Mouse (Mus musculus): Measurements from ENCODE around the gene Pde11a.

The Pde11a gene

GRCm38 (mm10) chr2:76052897-76053505, 285.6 kb downstream of the Pde11a start:
- H3K27me3 ChIP-seq (ENCODE audit: control insufficient read depth, insufficient read depth, low read length, poor library complexity, severe bottlenecking), result no peaks in the 10 kb centered on the region
- H3K36me3 ChIP-seq (ENCODE audit: control insufficient read depth, insufficient read depth, low read length, poor library complexity, severe bottlenecking), result no peaks in the 10 kb centered on the region
- DNase-seq (ENCODE audit: low read depth, low spot score), result no peak

GRCm38 (mm10) chr2:76051385-76051784, 287.2 kb downstream of the Pde11a start:
- no peaks in the 10 kb centered on the region for H3K36me3 ChIP-seq (ENCODE audit: control insufficient read depth, insufficient read depth, low read length, poor library complexity, severe bottlenecking)
- DNase-seq (ENCODE audit: low read depth, low spot score), result no peak
- no peaks in the 10 kb centered on the region for H3K27me3 ChIP-seq (ENCODE audit: control insufficient read depth, insufficient read depth, low read length, poor library complexity, severe bottlenecking)

DNA sequence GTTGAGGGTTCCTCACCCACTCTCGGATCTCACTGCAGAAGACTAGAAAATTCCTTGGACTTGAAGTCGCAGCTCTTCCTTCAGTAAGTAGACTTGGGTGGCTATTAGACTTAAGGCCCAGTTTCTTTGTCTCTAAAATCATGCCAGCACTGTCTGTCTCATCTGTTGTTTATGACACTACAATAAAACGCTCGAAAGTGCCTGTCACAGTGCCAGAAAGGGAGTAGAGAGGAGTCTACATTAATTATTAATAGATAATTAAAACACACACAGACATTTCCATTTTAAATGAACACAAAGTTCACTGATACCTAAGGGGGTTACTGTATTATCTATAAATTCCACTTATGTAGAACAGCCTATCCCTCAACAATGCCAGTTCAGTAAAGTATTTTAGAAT, 287.7 kb downstream of the Pde11a start:
- no peak for DNase-seq (ENCODE audit: low read depth, low spot score)
- no peaks in the 10 kb centered on the region for H3K36me3 ChIP-seq (ENCODE audit: control insufficient read depth, insufficient read depth, low read length, poor library complexity, severe bottlenecking)

DNA sequence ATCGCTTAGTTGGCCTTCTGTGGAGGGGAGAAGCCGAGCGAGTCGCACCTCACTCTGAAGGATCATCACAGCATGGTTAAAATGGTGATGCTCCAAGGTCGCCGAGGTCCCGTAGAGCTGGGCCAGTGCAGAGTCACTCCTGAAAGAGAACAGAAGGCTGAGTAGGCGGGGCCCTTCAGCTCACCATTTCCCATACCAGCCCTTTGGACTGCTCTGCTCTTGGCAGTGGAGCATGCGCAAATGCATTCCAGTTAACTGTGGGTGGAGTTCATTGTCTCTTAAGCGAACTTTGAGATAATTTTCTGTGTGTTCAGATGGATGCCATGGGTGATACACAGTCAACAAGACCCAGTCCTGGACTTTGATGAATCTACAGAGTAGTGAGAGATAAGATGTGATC, 288.5 kb downstream of the Pde11a start:
- no peak for DNase-seq (ENCODE audit: low read depth, low spot score)
- H3K36me3 ChIP-seq (ENCODE audit: control insufficient read depth, insufficient read depth, low read length, poor library complexity, severe bottlenecking), result no peaks in the 10 kb centered on the region
- H3K27me3 ChIP-seq (ENCODE audit: control insufficient read depth, insufficient read depth, low read length, poor library complexity, severe bottlenecking), result no peaks in the 10 kb centered on the region

More for the DNA sequence above, 287.7 kb downstream of the Pde11a start:
- H3K27me3 ChIP-seq (ENCODE audit: control insufficient read depth, insufficient read depth, low read length, poor library complexity, severe bottlenecking), result no peaks in the 10 kb centered on the region

- no peak for DNase-seq (ENCODE audit: low read depth, low spot score)
- H3K27me3 ChIP-seq (ENCODE audit: control insufficient read depth, insufficient read depth, low read length, poor library complexity, severe bottlenecking), result no peaks in the 10 kb centered on the region
These were observed 289.0 kb downstream of the Pde11a start for GRCm38 (mm10) chr2:76049529-76049928.

GRCm38 (mm10) chr2:76047740-76048139, 290.8 kb downstream of the Pde11a start:
- Histone ChIP-seq H3K36me3 (ENCODE audit: control insufficient read depth, insufficient read depth, low read length, poor library complexity, severe bottlenecking) (no peaks in the 10 kb centered on the region), H3K27me3 (ENCODE audit: control insufficient read depth, insufficient read depth, low read length, poor library complexity, severe bottlenecking) (no peaks in the 10 kb centered on the region)
- no peak for DNase-seq (ENCODE audit: low read depth, low spot score)

More at GRCm38 (mm10) chr2:76049529-76049928, 289.0 kb downstream of the Pde11a start:
- H3K36me3 ChIP-seq (ENCODE audit: control insufficient read depth, insufficient read depth, low read length, poor library complexity, severe bottlenecking), result no peaks in the 10 kb centered on the region

GRCm38 (mm10) chr2:76042210-76042609, 296.4 kb downstream of the Pde11a start:
- DNase-seq (ENCODE audit: low read depth, low spot score), result no peak
- no peaks in the 10 kb centered on the region for H3K27me3 ChIP-seq (ENCODE audit: control insufficient read depth, insufficient read depth, low read length, poor library complexity, severe bottlenecking)
- H3K36me3 ChIP-seq (ENCODE audit: control insufficient read depth, insufficient read depth, low read length, poor library complexity, severe bottlenecking), result no peaks in the 10 kb centered on the region

DNA sequence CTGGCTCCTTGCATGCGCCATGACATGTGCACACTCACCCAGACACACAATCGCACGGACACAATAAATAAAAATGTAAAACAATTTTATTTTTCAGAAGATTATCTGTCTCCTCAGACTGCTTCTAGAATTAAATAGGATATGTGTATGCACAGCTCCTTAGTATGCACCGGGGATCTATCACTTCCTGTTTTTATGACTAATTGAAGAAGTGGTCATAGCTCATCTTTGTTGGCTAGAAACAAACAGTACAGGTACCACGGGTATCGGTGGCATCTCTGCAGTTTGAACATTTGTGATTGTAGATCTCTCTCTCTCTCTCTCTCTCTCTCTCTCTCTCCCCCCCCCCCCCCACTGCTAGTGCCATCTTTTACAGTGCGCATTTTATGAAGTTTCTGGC, 298.5 kb downstream of the Pde11a start:
- no peaks in the 10 kb centered on the region for H3K27me3 ChIP-seq (ENCODE audit: control insufficient read depth, insufficient read depth, low read length, poor library complexity, severe bottlenecking)
- DNase-seq (ENCODE audit: low read depth, low spot score), result peak; percentile 3
- no peaks in the 10 kb centered on the region for H3K36me3 ChIP-seq (ENCODE audit: control insufficient read depth, insufficient read depth, low read length, poor library complexity, severe bottlenecking)

DNA sequence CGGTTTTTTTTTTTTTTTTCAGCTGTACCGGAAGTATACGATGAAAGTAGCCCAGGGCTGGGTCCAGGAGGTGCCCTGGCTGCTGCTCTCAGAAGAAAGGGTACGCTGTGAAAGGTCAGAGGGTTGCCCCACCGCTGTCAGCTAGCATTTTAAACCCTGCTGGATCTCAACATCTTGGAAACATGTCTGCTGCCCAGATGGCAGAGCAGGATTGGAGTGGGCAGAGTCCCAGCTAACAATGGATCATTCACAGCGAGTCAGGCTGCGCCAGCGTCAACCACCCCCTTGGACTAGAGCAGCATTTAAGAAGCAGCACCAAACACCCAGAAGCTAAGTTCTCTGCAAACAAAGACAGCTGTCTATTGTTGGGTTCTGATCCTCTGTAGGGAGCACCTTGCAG, 308.5 kb downstream of the Pde11a start:
- no peaks in the 10 kb centered on the region for H3K36me3 ChIP-seq (ENCODE audit: control insufficient read depth, insufficient read depth, low read length, poor library complexity, severe bottlenecking)
- DNase-seq (ENCODE audit: low read depth, low spot score), result no peak
- H3K27me3 ChIP-seq (ENCODE audit: control insufficient read depth, insufficient read depth, low read length, poor library complexity, severe bottlenecking), result no peaks in the 10 kb centered on the region; the same call in 1 of the 2 replicates

DNA sequence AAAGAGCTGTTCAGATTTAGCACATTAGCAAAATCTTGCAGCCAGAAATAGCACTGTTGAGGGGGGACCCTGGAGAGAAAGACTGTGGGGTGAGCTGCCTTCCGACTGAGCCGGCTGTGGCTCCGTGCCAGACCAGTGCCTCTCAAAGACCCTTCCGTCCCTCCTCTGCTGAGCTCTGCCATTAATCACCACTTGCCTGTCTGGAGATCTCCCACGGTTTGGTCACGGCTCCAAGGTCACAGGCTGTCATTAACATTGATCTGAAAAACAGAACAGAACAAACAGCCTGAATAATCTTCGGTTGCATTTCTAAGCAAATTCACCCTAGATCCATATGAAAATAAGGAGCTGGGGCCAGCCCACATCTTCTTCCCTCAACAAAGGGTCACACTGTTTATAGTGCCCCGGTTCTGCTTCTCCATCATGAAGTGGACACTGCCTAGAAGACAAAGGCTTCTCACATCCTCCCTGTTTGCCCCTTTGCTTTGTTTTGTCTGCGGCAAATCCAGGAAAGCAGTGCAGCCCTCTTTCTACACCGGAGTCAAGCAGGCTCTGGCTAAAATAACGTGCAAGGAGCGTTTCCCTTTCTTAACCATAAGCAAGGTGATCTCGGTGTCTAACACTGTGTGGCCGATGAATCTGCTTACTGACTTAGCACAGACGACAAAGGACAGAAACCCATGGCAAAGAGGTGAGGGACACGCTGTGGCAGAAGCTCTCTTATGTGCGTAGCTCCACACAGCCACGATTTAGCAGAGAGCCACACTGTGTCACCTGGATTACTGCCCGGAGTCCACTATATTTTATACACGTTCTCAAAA, 309.3 kb downstream of the Pde11a start:
- Histone ChIP-seq H3K27me3 (ENCODE audit: control insufficient read depth, insufficient read depth, low read length, poor library complexity, severe bottlenecking) (no peaks in the 10 kb centered on the region; the same call in 1 of the 2 replicates), H3K36me3 (ENCODE audit: control insufficient read depth, insufficient read depth, low read length, poor library complexity, severe bottlenecking) (no peaks in the 10 kb centered on the region)
- DNase-seq (ENCODE audit: low read depth, low spot score), result no peak

DNA sequence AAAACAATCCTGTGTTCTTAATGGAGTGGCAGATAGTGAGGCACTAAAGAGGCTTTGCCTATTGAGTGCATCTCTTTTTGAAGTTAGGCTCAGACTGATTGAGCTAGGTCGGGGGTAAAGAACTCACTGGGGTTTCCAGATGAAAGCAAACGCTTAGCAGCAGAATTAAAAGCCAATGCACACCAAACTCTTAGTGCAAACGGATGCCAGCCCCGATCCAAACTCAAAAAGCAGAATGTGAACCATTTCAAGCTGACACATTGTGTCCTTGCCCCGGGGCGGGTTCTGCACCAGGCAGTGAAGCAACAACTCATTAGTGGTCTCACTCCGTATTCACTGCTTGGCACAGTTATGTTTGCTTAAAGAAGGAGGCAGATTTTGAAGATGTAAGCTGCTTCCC, 321.7 kb downstream of the Pde11a start:
- H3K27me3 ChIP-seq (ENCODE audit: control insufficient read depth, insufficient read depth, low read length, poor library complexity, severe bottlenecking), result no peaks in the 10 kb centered on the region
- DNase-seq (ENCODE audit: low read depth, low spot score), result no peak
- no peaks in the 10 kb centered on the region for H3K36me3 ChIP-seq (ENCODE audit: control insufficient read depth, insufficient read depth, low read length, poor library complexity, severe bottlenecking)

DNA sequence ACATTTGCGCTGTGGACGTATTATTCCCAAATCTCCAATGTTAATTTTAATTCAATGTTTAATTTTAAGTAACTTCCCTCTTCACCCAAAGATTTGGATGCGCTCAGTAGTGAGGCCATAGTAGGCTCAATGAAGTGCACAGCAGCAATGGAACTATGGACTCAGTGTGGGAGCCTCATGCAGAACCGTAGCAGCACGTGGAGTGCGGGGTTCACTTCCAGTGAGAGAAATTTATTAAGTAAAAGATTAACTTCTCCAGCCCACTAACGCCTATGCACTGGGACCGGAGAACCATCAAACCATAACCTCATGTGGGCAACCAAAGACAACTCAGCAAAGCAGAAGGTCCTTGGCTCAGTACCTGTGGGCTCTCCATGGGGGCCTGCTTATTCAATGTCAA, 322.4 kb downstream of the Pde11a start:
- no peaks in the 10 kb centered on the region for H3K27me3 ChIP-seq (ENCODE audit: control insufficient read depth, insufficient read depth, low read length, poor library complexity, severe bottlenecking)
- H3K36me3 ChIP-seq (ENCODE audit: control insufficient read depth, insufficient read depth, low read length, poor library complexity, severe bottlenecking), result no peaks in the 10 kb centered on the region
- no peak for DNase-seq (ENCODE audit: low read depth, low spot score)

DNA sequence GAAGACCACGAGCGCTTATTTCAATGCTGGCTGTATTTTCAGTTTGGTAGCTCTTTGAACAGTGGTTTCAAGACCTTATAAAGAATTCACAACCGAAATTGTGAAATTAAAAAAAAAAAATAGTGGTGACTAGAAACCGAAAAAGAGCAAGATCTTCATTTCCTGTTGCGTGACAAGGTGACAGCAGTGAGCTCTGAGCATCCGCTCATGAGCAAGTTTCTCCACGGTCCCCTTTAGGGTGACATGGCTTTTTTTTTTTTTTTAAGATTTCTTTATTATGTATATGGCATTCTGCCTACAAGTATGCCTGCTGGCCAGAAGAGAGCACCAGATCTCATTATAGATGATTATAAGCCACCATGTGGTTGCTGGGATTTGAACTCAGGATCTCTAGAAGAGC, 323.1 kb downstream of the Pde11a start:
- no peak for DNase-seq (ENCODE audit: low read depth, low spot score)

GRCm38 (mm10) chr2:76014659-76015058, 323.9 kb downstream of the Pde11a start:
- no peak for DNase-seq (ENCODE audit: low read depth, low spot score)
- H3K27me3 ChIP-seq (ENCODE audit: control insufficient read depth, insufficient read depth, low read length, poor library complexity, severe bottlenecking), result no peaks in the 10 kb centered on the region
- no peaks in the 10 kb centered on the region for H3K36me3 ChIP-seq (ENCODE audit: control insufficient read depth, insufficient read depth, low read length, poor library complexity, severe bottlenecking)

More for the DNA sequence above, 323.1 kb downstream of the Pde11a start:
- H3K27me3 ChIP-seq (ENCODE audit: control insufficient read depth, insufficient read depth, low read length, poor library complexity, severe bottlenecking), result no peaks in the 10 kb centered on the region
- no peaks in the 10 kb centered on the region for H3K36me3 ChIP-seq (ENCODE audit: control insufficient read depth, insufficient read depth, low read length, poor library complexity, severe bottlenecking)

DNA sequence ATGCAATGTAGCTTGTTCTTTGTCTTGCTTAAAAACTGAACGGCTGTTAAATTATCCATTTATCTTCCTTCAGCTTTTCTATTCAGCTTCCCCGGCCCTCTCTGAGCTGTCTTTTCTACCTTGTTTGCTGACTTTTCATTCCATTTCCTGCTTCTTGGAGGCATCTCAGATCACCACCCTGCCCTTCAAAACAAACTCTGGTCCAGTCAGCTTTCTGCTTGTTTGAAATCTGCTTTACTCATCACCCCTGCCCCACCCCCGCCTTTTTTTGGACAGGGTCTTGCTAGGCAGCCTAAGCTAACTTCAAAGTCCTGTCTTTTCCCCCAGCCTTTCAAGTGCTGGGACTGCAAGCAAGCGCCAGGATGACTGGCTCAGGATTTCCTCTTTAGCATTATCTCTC, 332.4 kb downstream of the Pde11a start:
- DNase-seq (ENCODE audit: low read depth, low spot score), result no peak
- H3K36me3 ChIP-seq (ENCODE audit: control insufficient read depth, insufficient read depth, low read length, poor library complexity, severe bottlenecking), result no peaks in the 10 kb centered on the region
- no peaks in the 10 kb centered on the region for H3K27me3 ChIP-seq (ENCODE audit: control insufficient read depth, insufficient read depth, low read length, poor library complexity, severe bottlenecking)

Data from splenic B cell, adult 2 months (primary cell).